Mouse (Mus musculus) heart, postnatal 14 days (tissue): ENCODE measurements around the gene Lamc1. TPM values are rescaled to one million over a fixed set of nuclear protein-coding genes. Genes with fewer than 3 reads are reported as not detected.

ENCODE experiments used
- DNase-seq, 2 experiments: peaks; one replicate each; pipeline ENCODE4 v3.0.0; 2021 to 2022
- intact Hi-C: fragments of 180-260 bp; cut with DNase I; formaldehyde crosslinking; loops from one replicate; pipeline ENCODE4 v1.15.1; 2025
- total RNA-seq, 2 experiments: library from RNA; stranded (reverse); gene quantifications; 2 replicates each; pipeline ENCODE4 v1.2.3; 2021

Gene Lamc1
- total RNA-seq, 2 experiments from 2014 or later, result 303 to 323 TPM

DNA sequence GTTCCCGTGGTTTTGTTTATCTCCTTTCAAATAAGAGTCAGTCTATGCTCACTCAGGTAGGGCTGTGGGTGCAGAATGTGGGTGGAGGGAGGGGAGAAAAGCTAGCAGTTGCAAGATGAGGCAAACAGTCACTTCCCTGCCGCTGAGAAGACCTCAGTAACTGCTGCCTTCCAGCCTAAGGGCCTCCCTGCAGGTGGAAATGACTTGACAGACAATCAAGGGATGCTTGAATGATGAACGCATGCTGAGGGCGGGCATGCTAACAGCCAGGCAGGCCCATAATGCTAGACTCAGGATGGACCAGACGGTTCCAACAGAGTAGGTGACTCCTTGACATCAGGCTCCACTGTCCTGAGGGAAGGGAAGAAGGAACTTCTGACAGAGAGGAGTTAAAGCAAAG, 116.9 kb downstream of the Lamc1 start:
- intact Hi-C loops, result no loop called here
- DNase-seq, result no peak

GRCm38 (mm10) chr1:153210992-153211391, 121.6 kb downstream of the Lamc1 start:
- intact Hi-C loops, result no loop called here
- no peak for DNase-seq

GRCm38 (mm10) chr1:153210198-153210597, 122.4 kb downstream of the Lamc1 start:
- intact Hi-C loops, result no loop called here
- DNase-seq, result no peak

DNA sequence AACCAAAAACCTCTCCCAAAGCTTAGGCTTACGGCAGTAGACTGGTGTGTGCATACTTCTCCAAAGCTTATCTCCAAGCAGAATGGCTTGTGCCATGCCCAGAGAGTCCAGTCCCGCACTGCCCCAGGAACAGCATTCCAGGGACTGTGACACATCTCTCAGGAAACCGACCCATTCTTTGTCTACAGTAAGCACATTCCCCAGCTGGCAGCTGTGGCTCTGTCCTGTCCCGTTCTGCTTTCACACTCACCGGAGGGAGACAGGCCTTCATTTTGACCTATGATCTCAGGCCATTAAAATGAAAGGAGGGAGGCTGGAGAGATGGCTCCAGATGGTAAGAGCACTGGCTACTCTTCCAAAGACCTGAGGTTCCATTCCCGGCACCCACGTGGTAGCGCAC, 130.4 kb downstream of the Lamc1 start:
- DNase-seq, result no peak
- intact Hi-C loops, result no loop called here

DNA sequence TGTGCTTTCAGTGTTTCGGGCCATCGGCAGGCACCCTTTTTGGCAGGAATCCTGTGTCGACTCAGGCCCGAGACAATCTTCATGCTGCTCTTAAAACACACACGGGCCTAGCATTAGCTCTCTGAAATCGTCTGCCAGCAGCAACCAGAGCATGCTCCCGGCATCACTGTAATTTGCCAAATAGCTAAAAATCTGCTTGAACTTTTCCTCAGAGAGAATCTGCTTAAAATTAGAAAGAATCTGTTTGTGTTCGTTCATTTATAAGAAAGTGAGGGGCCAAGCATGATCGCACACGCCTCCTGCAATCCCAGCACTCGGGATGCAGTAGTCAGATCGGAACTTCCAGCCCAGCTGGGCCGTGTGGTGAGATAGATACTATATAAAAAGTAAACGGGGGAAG, 131.1 kb downstream of the Lamc1 start:
- no peak for DNase-seq
- intact Hi-C loops, result no loop called here

GRCm38 (mm10) chr1:153197316-153197850, 135.2 kb downstream of the Lamc1 start:
- intact Hi-C loops, result no loop called here
- no peak for DNase-seq

GRCm38 (mm10) chr1:153192945-153193344, 139.6 kb downstream of the Lamc1 start:
- no peak for DNase-seq
- intact Hi-C loops, result no loop called here

GRCm38 (mm10) chr1:153192379-153192778, 140.2 kb downstream of the Lamc1 start:
- DNase-seq, result no peak
- intact Hi-C loops, result no loop called here

GRCm38 (mm10) chr1:153191943-153192329, 140.7 kb downstream of the Lamc1 start:
- intact Hi-C loops, result no loop called here
- DNase-seq, result peak; percentile 50 to 75

- intact Hi-C loops, result no loop called here
- DNase-seq, result no peak
Observed at GRCm38 (mm10) chr1:153191237-153191942, 141.2 kb downstream of the Lamc1 start.

DNA sequence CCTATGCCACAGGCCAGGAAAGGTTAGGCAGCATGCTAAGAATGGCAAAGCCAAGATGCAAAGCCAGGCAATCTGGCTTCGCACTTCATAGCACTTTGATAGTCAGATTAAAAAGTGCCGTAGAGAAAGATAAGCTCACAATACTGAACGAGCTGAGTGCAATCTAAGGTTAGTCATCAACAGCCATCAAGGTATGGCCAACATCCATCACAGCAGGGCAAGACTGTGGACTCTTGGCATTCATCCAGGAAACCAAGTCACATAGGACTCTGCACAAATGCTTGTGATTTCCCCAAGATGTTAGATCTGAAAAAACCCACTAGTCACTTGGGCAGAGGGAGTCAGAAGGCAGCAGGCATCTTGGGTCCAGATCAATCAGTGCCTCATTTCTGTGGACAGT, 144.5 kb downstream of the Lamc1 start:
- intact Hi-C loops, result no loop called here
- no peak for DNase-seq

GRCm38 (mm10) chr1:153185828-153186803, 146.5 kb downstream of the Lamc1 start, which contains the start of gene Lamc2:
Lamc2 (minus strand) TSS chr1:153186447.
- DNase-seq, result peak in 1 of 2 experiments; percentile 33
- intact Hi-C loops, result no loop called here

DNA sequence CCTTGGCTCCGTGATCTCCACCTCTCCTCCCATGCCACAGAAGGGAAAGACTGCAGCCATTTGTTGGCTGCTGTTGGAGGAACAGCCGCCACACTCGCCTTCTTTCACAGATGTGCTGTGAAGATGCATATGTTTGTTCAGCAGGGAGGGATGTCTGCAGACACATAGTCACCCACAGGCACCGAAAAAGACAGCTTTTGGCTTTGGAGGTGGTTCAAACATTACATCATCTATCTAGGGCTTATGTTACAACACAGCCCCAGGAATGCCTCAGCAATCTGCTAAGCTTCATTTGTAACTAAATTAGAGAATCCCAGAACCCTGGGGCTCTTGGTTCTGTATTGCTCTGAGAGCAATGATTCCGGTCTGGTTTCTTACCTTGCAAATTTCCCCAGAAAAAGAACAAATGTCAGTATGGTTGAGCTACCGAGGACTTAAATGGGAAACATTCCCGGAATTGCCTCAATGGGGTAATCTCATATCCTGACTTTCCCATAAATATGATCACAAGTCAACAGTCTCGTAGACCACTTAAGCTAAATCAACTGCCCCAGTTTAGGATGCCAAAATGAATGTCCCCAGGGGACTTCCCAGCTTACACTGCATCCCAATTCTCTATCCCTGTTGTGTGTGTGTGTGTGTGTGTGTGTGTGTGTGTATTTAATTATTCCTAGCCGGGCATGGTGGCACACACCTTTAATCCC, 151.8 kb downstream of the Lamc1 start:
- intact Hi-C loops, result no loop called here
- DNase-seq, result no peak

DNA sequence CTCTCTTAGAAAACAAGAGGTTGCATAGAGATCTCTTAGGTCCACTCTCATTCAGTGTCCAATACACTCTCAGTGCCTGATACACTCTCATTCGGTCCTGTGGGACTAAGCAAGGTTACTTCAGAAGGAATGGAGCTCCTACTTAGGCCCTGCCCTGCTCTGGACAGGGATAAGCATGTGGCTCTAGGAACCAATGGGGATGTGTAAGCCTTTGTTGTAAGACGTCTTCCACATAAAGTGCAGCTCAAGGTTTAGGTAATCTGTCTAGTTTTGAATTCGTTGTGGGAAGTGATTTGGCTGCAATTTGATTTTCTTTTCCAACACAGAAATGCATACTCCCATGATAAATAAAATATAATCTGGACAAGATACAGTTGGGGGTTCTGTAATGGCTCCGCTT, 152.4 kb downstream of the Lamc1 start:
- DNase-seq, result no peak
- intact Hi-C loops, result no loop called here

DNA sequence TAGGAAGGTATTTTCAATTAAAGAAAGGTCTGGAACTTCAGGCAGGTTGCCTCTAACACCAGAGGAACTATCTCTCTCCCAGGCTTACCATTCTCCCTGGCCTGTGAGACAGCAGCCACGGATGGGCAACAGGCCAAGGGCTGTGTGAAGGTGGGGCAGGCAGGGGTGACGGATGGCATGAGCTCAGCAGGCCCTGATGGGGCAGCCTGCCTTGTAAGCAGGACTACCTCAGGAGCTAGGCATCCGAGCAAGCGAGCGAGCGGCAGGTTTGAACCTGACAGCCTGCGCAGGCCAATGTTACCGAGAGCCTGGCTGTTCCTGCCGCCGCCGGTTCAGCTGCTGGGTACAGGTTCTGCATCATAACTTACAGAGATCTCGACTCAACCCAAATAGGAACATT, 157.8 kb downstream of the Lamc1 start:
- peak; percentile 76 to 84 for DNase-seq
- intact Hi-C loops, result no loop called here

DNA sequence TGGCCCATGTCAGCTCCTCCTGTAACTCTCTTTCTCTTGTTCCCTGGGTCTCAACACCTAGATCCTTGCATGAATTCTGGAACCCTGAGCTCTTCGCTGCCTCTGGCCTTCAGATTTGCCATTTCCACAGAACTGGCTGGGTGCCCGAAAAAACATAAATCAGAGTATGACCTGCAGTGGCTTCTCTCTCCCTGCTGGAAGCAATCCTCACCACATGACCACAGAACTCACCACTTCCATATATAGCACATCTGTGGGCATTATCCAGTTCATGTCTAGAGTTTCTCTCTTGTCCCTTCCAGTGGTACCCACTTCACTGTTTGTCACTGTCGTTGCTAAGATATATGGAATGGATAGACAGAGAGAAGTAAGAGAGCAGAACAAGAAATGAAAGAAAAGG, 159.3 kb downstream of the Lamc1 start:
- intact Hi-C loops, result no loop called here
- peak in 1 of 2 experiments; percentile 31 for DNase-seq

GRCm38 (mm10) chr1:153172291-153172731, 160.3 kb downstream of the Lamc1 start:
- DNase-seq, result no peak
- intact Hi-C loops, result no loop called here

- DNase-seq, result no peak
- intact Hi-C loops, result no loop called here
Observed at GRCm38 (mm10) chr1:153171011-153171410, 161.6 kb downstream of the Lamc1 start.
